Mouse (Mus musculus) cerebellum, adult 2 months (tissue): ENCODE data around the gene Pik3cg.

Experiments used
- CTCF ChIP-seq: fragments of 200-500 bp; IDR thresholded peaks from 2 replicates; pipeline ENCODE4 v1.5.1; 2011; ENCODE audit warnings: low read depth, mild to moderate bottlenecking, control low read depth, low read length, moderate library complexity, borderline replicate concordance; ENCODE audit not compliant: insufficient read depth
- POLR2A ChIP-seq: fragments of 200-500 bp; IDR thresholded peaks from 2 replicates; pipeline ENCODE4 v1.6.1; 2011; ENCODE audit warnings: low read length, control low read depth, borderline replicate concordance; ENCODE audit not compliant: insufficient read depth

DNA sequence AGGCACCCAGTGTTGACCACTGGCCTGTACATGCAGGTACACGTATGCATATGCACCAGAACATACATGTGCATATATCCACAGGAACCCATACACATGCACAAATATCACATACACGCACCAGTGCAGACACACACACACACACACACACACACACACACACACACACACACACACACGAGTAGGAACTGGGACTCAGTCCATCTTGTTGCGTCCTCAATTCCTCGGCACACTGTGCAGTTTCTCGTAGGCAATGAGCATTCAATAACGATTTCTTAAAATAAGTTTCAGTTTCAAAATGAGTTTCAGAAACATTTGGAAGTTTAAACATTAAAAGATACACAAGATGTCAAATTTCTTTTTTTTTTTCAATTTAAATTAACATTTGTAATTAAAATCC is 35.6 kb downstream of the Pik3cg start:
- TF ChIP-seq CTCF (no peak), POLR2A (no peak)
